Mouse (Mus musculus) retina, postnatal 7 days (tissue): ENCODE results near the gene Kif7.

ENCODE experiments used
- DNase-seq: peaks from one replicate; pipeline ENCODE4 v3.0.0-alpha.2; 2012; ENCODE audit warnings: low read depth, low spot score

Kif7 gene

GRCm38 (mm10) chr7:79715187-79715981 lies at the start of gene Kif7:
Kif7 (minus strand) TSS chr7:79715720.
- DNase-seq: peak; percentile 60

- DNase-seq: no peak
These were observed 46.6 kb upstream of the Kif7 start for GRCm38 (mm10) chr7:79762106-79762505.

DNA sequence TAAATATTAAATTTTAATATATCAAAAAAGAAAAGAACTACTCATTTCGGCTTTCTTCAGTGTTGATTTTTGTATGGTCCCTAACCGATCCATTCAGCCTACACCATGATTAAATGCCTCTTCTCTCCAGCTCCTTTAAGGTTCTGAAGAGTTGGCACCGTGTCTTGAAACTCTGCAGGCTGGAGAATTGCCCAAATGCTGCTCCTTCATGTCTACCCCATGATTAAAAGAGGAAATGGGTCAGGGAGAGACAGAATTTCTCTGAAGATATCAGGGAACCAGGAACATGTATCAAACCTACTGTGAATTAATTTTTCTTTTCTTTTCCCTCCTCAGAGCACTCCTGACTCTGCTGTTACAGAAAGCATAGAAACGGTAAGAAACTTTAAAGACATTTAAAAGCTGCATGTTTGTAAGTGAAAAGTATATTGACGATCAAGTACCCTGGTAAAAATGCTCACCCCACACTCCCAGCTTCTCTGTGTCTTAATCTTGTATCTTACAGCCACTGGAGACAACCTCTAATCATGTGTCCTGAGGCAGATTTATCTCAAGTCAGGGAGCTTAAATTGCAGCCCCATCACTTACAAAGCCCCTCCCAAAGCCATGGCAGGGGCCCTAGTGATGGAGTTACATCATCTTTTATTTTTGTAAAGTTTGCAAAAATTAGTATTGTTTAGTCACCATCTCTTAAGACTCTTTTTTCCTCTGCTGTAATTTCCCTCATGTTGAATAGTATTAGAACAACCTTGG lies 45.8 kb upstream of the Kif7 start:
- no peak for DNase-seq

DNA sequence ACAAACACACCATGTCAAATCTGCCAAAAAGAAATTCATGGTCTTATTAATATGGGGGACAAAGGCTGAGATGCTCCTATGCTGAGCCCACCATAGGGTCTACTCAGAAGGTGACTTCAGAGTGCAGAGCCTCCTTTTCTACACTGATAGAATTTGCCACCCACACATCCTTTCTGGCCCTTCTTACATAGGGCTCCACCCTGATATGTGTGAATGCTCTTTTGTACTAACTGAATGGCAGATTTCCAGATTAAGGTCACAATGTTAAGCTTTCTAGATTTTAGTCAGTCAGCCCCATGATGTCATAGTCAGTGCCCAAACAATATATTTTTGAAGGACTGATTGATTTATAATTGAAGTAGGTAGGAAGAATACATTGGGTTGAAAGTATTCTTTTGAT lies 44.2 kb upstream of the Kif7 start:
- no peak for DNase-seq

DNA sequence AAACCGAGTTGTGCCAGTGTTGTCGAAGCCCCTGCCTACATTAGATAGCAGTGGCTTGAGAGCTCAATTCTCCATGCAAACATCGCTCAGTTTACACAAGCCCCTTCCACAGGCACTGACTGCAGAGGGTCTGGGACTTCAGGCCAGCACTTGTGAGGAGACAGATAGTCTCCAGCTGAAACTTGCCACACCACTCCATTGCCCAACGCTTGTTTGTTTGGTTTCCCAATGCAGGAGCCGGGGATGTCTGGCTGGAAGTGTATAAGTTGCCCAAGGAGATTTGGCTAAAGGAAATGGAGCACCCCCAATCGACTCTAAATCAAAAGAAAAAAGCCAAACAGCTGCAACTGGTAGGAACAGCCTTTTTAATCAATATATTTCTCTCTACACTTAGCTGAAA lies 42.7 kb upstream of the Kif7 start:
- no peak for DNase-seq

GRCm38 (mm10) chr7:79756334-79756733 lies 40.8 kb upstream of the Kif7 start:
- DNase-seq: no peak

DNA sequence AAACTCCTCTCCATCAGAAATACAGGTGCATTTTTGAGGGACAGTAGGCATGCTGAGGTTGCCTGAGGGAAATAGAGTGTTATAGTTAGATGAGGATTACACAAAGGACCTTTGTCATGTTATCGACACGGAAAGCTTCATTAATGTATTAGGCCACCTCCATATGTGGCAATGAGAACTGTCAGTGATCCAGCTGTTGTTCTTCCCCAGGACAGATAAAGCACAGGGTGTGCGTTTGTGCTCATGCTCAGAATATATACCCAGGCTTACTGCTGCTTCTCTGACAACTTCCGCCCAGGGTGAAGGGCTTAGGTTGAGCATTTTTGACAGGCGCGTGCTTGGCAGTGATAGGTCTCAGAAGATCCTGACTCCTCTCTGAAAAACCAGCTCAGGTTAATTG lies 34.0 kb upstream of the Kif7 start:
- DNase-seq: no peak

DNA sequence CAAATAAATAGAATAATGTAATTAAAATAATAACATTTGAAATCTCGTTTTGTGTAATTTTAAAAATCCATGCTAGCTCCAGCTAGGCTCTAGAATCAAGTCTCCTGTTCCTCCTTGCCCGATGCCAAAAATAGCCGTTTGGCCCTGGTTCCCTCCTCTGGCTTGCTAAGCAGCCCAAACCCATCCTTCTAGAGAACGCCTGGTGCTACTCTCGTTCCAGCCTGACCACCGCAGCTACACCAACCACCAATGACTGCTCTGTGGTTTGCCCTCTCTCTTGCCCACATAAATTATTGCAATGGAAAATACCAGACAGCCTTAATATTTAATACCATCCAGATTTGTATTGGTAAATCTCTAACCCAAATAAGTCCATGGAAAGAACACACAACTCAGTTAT lies 32.1 kb upstream of the Kif7 start:
- no peak for DNase-seq

- no peak for DNase-seq
These were observed 29.1 kb upstream of the Kif7 start for GRCm38 (mm10) chr7:79744585-79744984.

GRCm38 (mm10) chr7:79744051-79744450 lies 28.5 kb upstream of the Kif7 start:
- DNase-seq: no peak

DNA sequence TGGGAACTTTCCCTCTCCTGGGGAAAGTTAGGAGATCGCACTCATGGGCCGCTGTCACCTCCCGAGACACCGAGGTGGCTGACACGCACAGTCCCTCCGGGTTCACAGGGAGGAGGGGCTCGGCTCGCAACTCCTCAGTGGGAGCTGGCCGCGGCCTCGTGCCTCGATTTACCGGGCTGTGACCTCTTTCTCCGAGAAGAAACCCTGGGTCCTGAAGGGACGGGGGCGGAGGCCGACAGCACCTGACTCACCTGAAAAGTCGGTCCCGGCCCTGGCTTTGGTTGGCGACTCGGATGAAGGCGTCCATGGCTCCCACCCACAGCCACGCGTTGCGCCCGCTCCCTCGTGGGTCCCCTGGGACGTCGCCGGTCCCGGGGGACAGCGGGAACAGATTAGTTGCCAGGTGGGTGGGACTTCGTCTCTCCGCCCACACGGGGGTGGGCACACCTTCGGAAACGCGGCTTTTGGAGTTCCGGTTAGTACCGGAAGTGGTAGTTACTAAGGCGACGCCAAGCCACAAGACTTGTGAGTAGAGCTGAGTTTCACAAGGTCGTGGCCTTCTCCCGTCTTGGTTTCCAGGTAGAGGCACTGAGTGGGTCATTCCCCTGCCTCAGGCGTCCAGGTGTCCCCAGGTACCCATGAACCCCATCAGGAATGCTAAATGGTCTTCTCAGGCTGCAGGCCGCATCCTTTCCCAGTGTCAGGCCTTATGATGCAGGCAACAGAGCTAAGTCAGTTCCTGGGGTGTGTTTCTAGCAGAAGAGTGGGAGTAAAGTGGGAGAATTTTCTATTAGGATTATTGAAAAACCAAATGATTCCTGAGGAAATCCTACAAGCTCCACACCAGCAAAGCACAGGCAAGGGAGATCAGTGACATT lies 27.4 kb upstream of the Kif7 start, which contains the start of the genes Pex11a and Wdr93:
TSS of gene Pex11a (minus strand) at position 473 of the 878 bp plus-strand sequence.
TSS of gene Wdr93 (plus strand) at position 505 of the 878 bp plus-strand sequence.
- DNase-seq: peak; percentile 70

GRCm38 (mm10) chr7:79742277-79742658 lies 26.7 kb upstream of the Kif7 start:
- DNase-seq: no peak

GRCm38 (mm10) chr7:79740279-79740678 lies 24.8 kb upstream of the Kif7 start:
- DNase-seq: no peak

- DNase-seq: no peak
These were observed 23.4 kb upstream of the Kif7 start for GRCm38 (mm10) chr7:79738913-79739312.

DNA sequence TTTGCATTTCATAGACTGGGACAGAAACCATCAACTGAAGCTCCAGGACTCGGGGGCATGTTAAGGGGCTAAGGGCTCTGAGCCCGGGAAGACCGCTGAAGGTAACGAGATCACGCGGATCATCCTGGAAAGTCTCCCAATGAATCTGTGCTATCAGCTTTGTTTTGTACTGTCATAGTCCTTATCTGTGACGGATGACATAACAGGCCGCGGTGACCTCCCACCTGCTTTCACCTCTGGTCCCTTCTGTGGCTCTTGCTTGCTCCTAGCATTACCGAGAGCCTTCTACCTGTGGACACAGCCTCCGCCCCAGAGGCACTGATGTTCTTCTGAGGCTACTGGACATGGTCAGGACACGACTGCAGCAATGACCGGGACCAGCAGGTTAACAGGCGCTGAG lies 21.0 kb upstream of the Kif7 start:
- DNase-seq: no peak

DNA sequence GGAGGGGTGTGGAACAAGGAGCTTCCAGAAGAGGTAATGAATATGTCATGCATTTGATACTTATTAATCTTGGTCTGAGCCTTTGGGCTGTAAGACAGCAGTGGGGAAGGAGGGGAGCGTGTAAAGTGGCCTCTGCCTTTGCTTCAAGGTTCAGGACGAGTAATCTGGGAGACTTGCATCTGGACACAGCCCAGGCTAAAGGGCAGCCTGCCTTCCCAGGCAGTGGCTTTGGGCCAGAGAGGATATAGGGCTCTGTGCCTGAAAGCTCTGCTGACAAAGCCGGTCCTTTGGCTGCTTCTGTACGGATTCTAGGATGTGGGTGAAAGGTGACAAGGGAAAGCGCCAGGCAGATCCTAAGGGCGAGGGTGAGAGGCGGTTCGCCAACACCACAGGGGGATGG lies 19.0 kb upstream of the Kif7 start:
- no peak for DNase-seq

DNA sequence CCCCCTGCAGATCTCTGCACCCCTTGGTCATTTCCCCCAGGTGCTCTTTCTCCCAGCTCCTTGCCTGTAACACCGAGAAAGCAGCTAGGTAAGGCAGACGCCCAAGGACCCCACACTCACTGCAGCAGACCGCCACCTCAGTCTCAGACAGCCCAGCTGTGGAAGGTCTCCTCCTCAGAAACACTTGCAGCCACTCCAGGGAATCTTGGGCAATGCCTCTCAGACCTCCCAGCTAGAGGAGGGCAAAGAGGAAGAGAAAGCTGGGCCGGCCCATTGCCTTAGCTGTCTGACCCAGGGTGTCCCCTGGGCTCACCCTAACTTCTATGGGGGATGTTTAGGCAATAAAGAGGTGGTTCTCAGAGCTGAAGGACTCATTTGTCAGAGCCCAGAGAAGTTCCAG lies 17.1 kb upstream of the Kif7 start, which contains the start of gene Plin1:
TSS of gene Plin1 (minus strand) at position 282 of the 400 bp plus-strand sequence.
- no peak for DNase-seq

DNA sequence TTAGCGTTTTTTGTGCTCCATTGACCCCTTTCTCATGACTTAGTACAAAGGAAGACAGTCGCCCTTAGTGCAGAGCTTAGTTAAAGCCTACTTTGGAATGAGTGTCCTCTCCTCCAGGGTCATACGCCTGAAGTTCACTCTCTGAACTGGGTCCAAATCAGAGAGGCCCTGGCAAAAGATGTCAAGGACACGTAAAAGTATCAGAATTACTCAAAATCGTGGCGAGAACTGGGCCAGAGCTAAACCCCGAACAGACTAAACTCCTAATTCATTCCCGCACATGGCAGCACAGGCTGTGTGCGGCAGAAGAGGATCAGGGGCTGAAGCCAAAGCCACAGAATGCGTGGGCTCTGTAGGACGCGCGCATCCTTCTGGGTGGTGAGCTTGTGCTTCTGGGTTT lies 15.9 kb upstream of the Kif7 start:
- DNase-seq: no peak

- no peak for DNase-seq
These were observed 14.3 kb upstream of the Kif7 start for GRCm38 (mm10) chr7:79729743-79730370.

GRCm38 (mm10) chr7:79729169-79729568 lies 13.6 kb upstream of the Kif7 start:
- peak; percentile 55 for DNase-seq

DNA sequence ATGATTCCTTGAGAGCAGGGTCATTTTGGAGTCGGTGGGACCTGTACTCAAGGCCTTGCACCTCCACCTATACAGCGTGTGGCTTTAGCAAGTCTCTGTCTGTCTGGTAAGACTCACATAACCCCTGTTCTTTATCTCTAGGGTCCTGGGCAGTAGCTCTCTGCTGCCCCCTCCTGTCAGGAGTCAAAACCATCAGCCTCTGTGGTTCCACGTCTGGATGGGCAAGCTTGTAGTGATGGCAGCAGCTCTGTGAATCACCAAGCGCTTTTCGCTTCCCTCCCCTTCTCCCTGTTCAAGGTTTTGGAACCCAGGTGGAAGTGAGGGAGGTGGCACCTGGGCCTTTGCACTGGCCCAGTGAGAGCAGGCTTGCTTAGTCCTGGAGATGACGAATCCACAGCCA lies 12.7 kb upstream of the Kif7 start:
- DNase-seq: peak; percentile 54
